Mouse (Mus musculus) right cerebral cortex, postnatal 25 days (tissue): ENCODE data around the gene Pnkd.
"Not testable (repeated sequence)": the region's sequence is repeated elsewhere in the genome, so short reads cannot be mapped to it uniquely, and the experiment has no call there.

ENCODE experiments used
- DNase-seq: peaks from one replicate; pipeline ENCODE4 v3.0.0; 2022

Gene Pnkd

DNA sequence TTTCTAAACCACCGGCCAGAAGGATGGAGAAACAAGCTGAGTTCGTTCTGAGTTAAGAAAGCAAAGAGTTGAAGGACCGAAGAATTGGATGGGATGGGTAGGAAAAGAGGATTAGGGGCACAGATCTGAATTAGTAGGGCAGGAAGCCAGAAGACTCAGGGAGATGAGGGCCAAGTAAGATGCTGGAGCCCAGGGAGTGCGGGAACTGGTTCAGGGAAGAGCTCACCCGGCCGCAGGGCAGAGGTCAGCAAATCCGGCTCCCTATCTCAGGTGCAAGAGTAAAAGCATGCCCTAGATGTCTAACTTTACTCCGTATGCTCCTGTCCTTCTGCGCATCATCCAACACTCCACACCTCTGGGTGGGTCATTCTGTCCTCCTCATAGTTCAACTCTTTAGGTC lies 48.2 kb downstream of the Pnkd start:
- DNase-seq, result peak; percentile 14

DNA sequence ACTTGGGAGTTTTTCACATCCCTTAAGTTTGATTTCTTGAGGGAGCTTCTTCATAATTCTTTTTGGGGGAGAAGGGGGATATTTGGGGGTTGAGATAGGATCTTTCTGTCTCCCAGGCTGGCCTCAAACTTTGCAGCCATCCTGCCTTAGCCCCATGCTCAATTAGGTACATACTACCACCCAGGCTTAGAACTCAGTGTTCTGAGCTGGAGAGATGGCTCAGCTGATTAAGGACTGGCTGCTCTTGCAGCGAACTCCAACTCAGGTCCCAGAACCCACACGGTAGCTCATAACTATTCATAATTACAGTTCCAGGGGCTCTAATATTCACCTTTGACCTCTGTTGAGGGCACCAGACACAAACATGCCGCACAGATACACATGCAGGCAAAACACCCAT lies 49.9 kb downstream of the Pnkd start:
- DNase-seq, result no peak

DNA sequence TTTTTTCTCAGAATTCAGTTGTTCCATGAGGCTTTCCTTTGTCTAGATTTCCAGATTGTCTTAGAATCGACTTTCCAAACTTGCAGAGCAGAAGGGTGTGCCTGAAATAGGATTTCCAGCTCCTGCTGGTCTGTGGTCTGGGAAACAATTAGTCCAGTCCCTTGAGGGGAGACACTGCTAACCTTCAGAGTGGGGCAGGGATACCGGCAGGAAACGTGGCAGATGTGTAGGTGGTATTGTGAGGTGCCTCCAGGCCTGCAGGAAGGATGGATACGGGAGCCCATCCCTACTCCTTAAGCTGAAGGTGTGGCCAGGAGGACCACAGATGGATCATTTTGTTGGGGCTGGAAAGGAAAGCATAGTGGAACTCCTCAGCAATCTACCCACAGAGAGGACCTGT lies 50.3 kb downstream of the Pnkd start:
- DNase-seq, result no peak

DNA sequence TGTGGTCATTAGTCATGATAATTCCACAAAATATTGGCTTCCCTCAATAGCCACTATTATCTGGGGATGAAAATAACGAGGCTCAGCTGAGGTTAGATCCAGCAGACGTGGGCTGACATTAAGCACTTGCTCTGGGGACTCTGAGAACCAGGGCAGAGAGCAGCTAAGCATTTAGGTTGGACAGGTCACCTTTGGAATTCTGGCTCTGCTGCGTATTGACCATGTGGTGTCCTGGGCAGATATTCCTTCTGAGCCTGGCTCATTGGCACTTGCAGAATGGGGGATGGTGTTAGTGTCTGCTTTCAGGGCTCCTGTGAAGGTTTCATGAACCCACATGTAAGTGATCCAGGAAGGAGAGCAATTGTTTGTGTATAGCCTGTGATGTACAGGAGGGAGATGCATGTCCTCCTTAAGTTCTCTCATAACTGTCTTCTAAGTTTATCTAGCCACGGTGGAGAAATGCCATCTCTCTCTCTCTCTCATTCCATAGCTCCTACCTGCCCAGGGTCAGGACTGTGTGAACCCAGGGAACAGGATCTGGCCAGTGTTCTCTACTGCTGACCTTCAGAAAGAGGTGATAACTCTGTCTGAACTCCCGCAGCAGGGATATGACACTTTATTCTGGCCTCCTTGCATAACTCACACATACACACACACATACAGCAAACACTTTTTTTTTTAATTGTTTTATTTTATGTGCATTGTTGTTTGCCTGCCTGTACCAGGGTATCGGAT lies 50.9 kb downstream of the Pnkd start:
- no peak for DNase-seq

DNA sequence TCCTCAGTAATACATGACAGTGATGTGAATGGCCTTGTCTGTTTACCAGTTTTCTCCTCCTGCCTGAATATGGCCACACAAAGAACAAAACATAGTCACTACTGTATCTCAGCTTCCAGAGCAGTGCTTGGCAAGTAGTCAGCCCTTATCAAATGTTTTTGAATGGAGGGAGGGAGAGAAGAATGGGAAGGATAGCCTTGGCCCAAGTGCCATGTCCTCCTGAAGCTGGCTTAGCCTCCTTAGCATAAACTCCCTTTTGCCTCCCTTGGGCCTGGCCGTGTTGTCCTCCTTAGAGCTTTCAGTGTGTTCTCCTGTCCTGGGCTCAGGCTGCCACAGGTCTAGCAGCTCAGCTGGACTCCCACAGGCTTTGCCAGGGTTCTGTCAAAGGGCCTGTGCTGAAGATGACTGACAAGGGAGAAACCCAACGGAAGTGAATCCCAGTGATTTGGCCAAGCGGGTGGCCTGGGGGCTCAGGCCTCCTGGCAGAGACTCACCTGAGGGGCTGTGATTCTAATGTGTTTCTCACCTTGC lies 52.6 kb downstream of the Pnkd start:
- DNase-seq, result no peak

DNA sequence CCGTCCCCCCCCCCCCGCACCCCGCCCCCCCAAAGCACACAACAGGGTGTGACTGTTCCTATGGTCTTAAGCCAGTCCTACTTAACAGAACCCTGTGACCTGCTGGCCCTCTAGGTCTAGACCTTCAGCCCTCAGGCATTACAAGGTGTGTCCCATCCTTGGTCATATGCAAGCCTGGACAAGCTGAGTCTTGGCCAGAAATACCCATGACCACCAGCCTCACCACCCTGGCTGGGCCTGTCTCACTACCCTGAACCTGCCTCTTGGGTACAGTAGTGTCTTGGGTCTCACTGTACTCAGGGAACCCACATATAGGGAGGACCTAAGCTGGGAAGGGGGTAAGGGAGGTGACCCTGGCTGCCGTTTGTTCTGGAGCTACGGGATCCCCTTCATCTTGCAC lies 53.3 kb downstream of the Pnkd start:
- DNase-seq, result no peak

DNA sequence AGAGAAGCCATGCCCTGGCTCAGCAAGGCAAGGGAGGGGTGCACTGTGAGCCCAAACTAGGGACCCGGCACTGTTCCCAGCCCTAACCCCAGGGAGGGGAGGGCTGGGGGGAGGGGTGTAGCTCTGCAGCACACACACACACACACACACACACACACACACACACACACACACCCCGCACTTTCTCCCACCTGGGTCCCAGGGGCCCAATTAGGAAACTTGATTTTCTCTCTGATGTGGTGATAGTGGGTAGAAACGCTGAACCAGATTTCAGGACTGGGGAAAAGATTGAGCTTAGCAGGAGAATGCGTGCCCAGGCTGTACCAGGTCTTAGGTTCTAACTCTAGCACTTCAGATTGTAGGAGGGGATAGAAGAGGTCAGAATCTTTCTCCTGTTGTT lies 53.9 kb downstream of the Pnkd start:
- no peak for DNase-seq

DNA sequence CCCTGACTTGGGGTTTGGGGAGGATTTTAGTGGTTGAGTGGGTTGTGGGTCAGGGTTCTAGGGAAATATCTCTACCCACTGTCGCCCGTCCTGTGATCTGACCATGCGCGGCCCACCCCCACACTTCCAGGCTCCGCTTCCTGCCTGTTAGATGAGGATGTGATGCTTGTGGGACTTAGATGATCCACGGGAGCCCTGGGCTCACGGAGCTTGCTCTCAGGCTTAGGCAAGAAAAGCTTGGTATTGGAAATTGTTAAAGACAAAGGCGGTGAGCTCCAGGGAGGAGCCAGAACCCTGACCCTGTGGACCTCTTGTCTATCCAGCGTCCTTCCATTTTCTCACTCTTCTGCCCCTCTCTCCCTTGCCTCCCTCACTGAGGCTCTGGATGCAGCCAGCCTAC lies 55.2 kb downstream of the Pnkd start:
- no peak for DNase-seq

DNA sequence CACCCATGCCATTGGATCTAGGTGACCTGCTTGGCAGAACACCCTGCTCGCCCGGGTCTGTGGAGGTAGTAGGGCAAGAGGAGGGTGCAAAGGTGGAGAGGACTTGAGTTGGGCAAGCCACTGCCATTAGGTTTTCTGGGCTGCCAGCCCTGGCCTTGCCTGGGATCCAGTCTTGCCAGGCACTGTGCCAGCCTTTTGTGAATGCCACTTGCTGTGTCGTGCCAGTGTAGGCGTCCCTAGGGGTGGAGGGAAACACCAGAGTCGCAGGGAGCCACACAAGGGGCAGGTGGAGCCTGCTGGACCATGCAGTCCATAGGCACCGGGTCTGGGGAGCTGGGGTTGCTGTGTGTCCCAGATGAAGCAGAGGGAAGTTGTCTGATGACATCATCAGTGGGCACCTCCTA lies 55.6 kb downstream of the Pnkd start:
- peak; percentile 44 for DNase-seq

DNA sequence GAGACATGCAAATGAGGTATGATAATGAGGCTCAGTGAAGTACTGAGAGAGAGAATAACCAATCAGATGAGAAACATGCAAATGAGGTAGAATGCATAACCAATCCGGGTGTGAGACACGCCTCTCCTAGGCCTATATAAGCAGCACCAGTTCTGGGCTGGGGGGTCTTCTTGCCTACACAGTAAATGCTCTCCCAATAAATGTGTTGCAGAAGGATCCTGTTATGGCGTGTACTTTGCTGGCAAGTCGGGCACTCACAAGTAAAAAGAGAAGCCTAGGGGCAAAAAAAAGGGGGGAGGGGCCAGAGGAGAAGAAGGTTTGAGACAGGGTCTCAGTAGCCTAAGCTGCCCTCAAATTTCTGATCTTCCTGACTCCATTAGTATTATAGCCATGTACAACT lies 56.3 kb downstream of the Pnkd start:
- not testable (repeated sequence) for DNase-seq

DNA sequence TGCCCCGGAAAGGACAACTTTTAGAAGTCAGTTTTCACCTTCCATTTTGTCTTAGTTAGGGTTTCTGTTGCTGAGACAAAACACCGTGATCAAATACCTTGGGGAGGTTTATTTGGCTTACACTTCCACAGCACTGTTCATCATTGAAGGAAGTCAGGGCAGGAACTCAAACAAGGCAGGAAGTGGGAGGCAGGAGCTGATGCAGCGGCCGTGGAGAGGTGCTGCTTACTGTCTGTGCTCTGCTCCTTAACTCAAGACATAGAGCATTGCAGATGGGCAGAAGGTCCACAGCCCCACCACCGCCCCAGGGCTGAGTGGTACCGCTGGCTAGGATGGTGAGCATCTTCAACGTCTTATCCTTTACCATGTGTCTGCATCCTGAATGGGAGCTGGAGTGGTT lies 57.2 kb downstream of the Pnkd start:
- no peak for DNase-seq

DNA sequence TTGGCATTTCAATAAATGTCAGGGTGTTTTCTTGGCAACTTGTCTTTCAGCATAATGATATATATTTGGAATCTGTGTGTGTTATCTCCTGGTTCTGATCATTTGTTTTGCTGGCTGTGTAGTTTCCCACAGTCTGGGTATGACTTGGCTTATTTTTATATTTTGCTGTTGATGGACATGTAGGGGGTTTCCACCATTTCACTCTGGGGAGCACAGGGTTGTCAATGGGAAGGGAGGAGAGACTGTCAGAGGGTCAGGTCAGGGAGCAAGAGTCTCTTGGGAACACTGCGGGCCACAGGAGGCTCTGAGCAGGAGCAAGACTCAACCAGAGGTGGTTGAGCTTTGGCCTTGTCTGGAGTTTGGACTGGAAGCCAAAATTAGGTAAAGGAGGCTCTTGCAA lies 57.6 kb downstream of the Pnkd start:
- no peak for DNase-seq

DNA sequence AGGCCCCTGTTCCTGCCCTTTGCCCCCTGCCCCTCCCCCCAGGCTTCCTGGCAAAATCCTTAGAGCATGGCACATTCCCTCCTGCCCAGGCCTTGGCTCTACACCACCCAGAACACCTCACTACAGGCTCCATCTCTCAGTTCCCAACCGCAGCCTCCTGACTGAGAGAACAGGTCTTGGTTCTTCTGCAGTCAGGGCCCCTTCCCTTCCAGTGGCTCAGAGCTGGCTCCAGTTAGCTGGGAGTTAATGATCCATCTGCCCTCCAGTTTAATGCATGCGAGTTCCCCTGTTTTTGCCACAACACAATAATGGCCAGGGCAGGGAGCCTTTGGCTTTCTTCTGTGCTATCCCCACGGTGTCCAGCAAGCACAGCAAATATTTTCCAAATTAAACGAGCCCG lies 58.4 kb downstream of the Pnkd start:
- no peak for DNase-seq

DNA sequence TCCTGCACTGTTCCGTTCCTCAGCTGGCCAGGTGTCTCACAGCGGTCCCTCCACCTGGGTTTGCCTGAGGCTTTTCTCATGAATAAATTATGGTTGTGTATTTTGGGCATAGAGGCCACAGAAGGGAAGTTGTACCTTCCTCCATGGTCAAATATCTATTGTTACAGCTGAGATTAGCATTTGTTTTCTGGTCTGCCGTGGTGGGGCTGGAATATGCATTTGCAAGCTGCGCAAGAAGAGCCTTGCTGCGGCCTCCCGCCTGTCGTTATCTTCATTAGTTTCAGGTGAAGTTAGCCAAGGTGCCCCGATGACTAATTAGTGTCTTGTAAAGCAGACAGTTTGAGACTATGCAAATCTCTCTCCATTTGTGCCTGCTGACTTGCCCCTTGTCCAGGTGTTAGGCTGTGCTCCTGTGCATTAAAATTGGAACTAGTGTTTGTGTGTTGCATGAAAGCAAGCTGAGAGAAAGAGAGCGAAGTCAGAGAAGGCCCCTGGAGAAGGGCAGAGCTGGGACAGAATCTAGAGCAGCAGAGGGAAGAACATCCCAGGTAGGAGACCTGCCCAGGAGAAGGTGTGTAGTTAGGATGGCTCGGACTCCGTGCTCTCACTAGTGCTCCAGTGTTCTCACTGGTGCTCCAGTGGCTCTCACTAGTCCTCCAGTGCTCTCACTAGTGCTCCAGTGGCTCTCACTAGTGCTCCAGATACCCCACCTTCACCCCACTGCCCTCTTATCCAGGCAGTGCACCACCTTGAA lies 59.6 kb downstream of the Pnkd start:
- DNase-seq, result no peak

DNA sequence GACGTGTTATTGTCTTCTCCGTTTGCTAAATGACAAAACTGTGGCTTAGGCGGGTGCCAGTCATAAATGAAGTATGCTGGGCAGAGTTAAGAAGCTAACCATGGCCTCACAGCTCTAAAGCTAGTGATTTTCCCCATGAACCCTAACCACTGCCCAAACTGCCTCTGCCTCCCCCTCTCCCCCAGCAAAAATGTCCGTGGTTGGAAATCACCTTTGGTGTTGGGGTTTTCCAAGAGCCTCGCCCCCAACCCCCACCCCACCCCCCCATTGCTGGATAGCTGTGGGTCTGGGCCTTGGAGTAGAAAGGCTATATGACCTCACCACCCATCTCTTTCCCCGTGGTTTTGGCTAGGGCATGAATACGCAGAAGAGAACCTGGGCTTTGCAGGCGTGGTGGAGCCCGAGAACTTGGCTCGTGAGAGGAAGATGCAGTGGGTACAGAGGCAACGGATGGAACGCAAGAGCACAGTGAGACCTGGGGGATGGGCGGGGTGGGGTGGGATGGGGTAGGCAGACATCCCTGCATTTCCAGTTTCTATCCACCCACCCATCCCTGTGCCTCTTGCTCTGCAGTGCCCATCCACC lies 66.5 kb downstream of the Pnkd start:
- DNase-seq, result no peak

DNA sequence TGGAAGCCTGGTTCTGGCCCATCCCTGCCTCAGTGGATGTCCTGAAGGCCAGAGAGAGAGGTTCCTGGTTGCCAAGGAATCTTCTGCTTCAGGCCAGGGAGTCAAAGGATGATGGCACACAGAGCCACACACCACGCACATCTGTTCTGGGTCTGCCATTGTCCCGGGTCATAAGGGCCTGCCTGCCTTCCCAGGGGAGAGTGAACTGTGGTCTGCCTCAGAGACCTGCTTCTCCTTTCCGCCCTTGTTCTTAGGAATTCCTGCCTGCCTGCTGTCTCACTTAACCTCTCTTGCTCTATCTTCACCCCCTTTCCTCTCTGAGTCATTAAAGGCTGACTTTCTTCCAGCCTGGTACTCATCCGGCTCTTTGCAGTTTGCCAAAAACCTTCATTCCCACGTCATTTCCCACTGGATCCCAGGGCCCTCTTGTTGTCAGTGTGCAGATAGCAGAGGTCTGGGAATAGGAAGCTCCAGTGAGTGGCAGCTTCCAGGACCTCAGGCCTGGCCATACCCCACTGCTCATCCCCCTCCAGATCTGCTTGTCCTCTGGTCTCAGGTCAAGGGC lies 67.9 kb downstream of the Pnkd start:
- no peak for DNase-seq

DNA sequence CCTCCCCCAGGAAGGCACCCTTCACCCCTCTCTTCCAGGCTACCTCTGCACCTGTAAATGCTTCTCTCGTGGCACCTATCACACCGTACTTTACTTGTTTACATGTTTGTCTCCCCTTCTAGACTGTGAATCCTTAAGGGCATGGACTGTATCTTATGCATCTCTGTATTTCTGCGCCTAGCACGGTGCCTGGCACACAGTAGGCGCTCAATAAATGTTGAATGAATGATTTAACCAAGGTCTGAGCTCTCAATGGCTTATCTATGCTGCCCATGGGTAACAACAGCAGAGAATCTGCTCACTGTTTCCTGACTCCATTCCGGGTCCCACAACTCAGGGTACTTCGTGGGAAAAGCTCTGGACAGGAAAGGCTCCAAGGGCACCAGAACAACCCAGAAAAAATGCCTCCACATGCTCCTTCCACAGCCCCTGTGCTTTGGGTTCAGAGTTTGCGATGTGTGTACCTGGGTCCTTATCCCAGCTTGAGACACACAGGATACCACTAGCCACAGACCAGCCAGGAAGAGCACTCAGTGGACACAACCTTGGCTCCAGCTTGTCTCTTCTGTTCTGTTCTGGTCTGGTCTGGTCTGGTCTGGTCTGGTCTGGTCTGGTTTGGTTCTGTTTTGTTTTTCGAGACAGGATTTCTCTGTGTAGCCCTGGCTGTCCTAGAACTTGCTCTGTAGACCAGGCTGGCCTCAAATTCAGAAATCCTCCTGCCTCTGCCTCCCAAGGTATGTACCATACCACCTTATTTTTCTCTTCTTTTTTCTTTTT lies 68.9 kb downstream of the Pnkd start:
- no peak for DNase-seq

DNA sequence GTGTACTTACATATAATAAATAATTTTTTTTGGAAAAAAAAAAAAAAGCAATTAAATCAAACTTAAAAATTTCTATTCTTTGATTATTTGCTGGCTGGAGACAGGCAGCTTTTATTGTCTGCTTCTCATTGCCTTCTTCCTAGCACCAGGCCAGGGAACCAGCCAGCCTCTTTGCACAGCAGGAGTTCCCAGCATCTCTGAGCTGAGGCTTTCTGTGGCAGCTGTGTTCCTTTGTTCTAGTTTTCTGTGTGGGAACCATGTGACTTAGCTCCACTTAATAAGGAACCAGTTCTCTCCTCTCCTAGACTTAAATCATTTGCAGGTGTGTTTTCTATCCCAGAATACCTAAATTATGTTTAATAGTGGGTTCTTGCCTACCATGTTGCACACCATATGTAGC lies 72.8 kb downstream of the Pnkd start:
- DNase-seq, result no peak

DNA sequence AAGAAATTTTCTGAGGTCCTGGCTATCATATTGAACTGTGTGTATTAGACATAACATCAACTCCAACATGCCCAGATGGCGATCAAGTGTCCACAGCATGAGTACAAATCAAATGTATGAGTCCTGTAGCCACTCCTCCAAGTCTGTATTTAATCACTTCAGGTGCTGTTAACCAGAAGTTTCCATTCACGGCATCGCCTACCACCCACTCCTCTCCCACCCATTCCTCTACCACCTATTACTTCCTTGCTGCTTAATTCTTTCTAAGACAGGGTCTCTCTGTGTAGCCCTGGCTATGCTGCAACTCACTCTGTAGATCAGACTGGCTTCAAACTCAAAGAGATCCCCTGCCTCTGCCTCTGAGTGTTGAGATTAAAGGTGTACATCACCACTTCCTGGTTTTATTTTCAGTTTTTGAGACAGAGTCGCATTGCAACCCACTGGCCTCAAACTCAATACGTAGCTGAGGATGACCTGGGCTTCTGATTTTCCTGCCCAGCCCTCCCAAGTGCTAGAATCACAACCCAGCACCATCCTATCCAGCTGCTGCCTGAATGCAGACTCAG lies 75.3 kb downstream of the Pnkd start:
- DNase-seq, result no peak

DNA sequence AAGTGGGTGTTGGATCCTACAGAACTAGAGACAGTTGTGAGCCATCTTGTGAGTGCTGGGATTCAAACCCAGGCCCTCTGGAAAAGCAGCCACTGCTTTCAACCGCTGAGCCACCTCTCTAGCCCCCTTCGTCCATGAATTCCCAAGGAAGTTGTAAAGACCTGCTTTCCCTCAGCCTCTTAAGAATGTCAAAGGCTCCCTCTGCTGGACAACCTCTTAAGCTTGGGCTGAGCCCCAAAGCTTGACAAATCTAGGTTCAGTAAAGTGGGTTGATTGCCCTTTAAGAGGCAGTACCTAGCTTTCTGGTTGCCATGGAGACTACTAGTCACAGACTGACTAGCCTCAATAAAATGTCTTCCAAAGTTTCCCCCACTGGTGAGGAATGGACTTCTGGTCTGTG lies 77.1 kb downstream of the Pnkd start, which contains the start of gene Catip:
TSS of gene Catip (plus strand) at position 297 of the 400 bp plus-strand sequence.
- DNase-seq, result peak; percentile 60

DNA sequence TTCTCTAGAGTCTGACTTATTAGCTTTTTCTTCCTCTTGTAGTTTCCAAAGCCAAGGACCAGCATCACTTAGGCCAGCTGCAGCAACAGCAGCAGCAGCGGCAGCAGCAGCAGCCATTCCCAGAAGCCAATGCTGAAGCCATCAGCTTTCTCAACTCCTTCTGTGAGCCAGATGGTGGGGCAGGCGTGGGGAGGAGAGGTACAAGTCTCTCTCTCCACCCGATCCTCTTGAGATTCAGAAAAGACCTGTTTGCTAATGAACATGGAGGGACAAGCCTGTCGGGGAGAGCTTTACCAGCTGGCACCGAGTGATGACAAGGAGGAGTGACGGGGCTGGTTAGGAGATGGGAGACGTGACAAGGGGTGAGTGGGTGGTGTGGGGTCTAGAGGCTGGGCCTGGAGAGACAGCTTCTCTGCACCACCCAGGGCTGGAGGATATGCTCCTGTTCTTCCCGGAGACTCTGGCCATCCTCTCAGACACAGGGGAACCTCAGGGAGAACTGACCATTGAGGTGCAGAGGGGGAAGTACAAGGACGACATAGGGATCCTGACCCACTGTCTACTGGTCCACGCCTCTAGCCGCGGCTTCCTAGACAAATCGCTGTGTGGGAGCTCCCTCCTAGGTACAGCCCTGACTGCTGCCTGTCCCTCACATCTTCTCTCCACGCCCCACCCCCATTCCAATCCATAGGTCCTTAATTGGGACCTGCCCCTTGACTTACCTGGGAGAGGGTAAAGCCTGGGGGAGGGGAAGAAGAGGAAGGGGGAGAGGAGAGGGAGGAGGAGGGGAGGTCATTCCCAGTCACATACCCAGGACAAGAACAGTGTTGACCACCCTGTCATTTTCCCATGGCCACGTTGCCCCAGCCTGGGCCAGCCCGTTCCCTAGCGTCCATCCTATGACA lies 77.8 kb downstream of the Pnkd start:
- DNase-seq, result peak; percentile 21
